Mouse (Mus musculus): ENCODE measurements around the gene Arhgef28. TPM values are rescaled to one million over a fixed set of nuclear protein-coding genes. Genes with fewer than 3 reads are reported as not detected.

The Arhgef28 gene
- polyA plus RNA-seq, 1 experiment from 2014 or later: 0.74 TPM

GRCm38 (mm10) chr13:97990939-97991338 lies 215.3 kb downstream of the Arhgef28 start:
- TF ChIP-seq CTCF (IDR thresholded peaks at IDR 0.05; ENCODE audit: low read depth) (no peak), EP300 (IDR thresholded peaks at IDR 0.05; ENCODE audit: low read depth) (no peak)
- no peak overlapping the region for H3K27ac ChIP-seq (ENCODE audit: low read depth)
- H3K36me3 ChIP-seq (replicated peaks; ENCODE audit: insufficient read depth, low read length): no peaks in the 10 kb centered on the region
- no peak for DNase-seq
- no peak for ATAC-seq
- no peak overlapping the region for H3K4me2 ChIP-seq (ENCODE audit: low read depth, low read length)
- 56% methylated on average over 8 of the region's 8 CpGs for WGBS (ENCODE audit: insufficient replicate concordance)
- no peaks in the 10 kb centered on the region for H3K9me3 ChIP-seq (ENCODE audit: low read length)
- no peak overlapping the region for H3K4me3 ChIP-seq (ENCODE audit: low read depth, low read length)
- no peak overlapping the region for H3K9ac ChIP-seq (replicated peaks)
- no peaks in the 10 kb centered on the region for H3K4me1 ChIP-seq (ENCODE audit: insufficient read depth)
- H3K27me3 ChIP-seq (ENCODE audit: insufficient read depth, low read length): no peaks in the 10 kb centered on the region

GRCm38 (mm10) chr13:97988796-97989195 lies 217.4 kb downstream of the Arhgef28 start:
- DNase-seq (no peak), ATAC-seq (no peak)
- H3K27me3 ChIP-seq (ENCODE audit: insufficient read depth, low read length): no peaks in the 10 kb centered on the region
- H3K4me2 ChIP-seq (ENCODE audit: low read depth, low read length): no peak overlapping the region
- no peak overlapping the region for H3K27ac ChIP-seq (ENCODE audit: low read depth)
- TF ChIP-seq CTCF (IDR thresholded peaks at IDR 0.05; ENCODE audit: low read depth) (no peak), EP300 (IDR thresholded peaks at IDR 0.05; ENCODE audit: low read depth) (no peak)
- H3K9me3 ChIP-seq (ENCODE audit: low read length): no peaks in the 10 kb centered on the region
- no peaks in the 10 kb centered on the region for H3K36me3 ChIP-seq (replicated peaks; ENCODE audit: insufficient read depth, low read length)
- 73% methylated on average over 6 of the region's 6 CpGs for WGBS (ENCODE audit: insufficient replicate concordance)
- no peak overlapping the region for H3K9ac ChIP-seq (replicated peaks)
- no peaks in the 10 kb centered on the region for H3K4me1 ChIP-seq (ENCODE audit: insufficient read depth)
- H3K4me3 ChIP-seq (ENCODE audit: low read depth, low read length): no peak overlapping the region

GRCm38 (mm10) chr13:97986691-97987090 lies 219.5 kb downstream of the Arhgef28 start:
- DNase-seq (no peak), ATAC-seq (no peak)
- Histone ChIP-seq H3K27ac (ENCODE audit: low read depth) (no peak overlapping the region), H3K4me2 (ENCODE audit: low read depth, low read length) (no peak overlapping the region), H3K27me3 (ENCODE audit: insufficient read depth, low read length) (no peaks in the 10 kb centered on the region), H3K9me3 (ENCODE audit: low read length) (no peaks in the 10 kb centered on the region), H3K4me3 (ENCODE audit: low read depth, low read length) (no peak overlapping the region), H3K4me1 (ENCODE audit: insufficient read depth) (no peaks in the 10 kb centered on the region; the same call in 1 of the 2 replicates), H3K9ac (replicated peaks) (no peak overlapping the region), H3K36me3 (replicated peaks; ENCODE audit: insufficient read depth, low read length) (no peaks in the 10 kb centered on the region)
- WGBS (ENCODE audit: insufficient replicate concordance): 75% methylated on average over 6 of the region's 6 CpGs
- TF ChIP-seq CTCF (IDR thresholded peaks at IDR 0.05; ENCODE audit: low read depth) (no peak), EP300 (IDR thresholded peaks at IDR 0.05; ENCODE audit: low read depth) (no peak)

GRCm38 (mm10) chr13:97977104-97977503 lies 229.1 kb downstream of the Arhgef28 start:
- ATAC-seq: no peak
- no peak for TF ChIP-seq EP300 (IDR thresholded peaks at IDR 0.05; ENCODE audit: low read depth)
- H3K4me2 ChIP-seq (ENCODE audit: low read depth, low read length): no peak overlapping the region
- H3K36me3 ChIP-seq (replicated peaks; ENCODE audit: insufficient read depth, low read length): no peaks in the 10 kb centered on the region
- H3K9me3 ChIP-seq (ENCODE audit: low read length): no peaks in the 10 kb centered on the region
- H3K27ac ChIP-seq (ENCODE audit: low read depth): no peak overlapping the region
- H3K9ac ChIP-seq (replicated peaks): no peak overlapping the region
- no peaks in the 10 kb centered on the region for H3K27me3 ChIP-seq (ENCODE audit: insufficient read depth, low read length)
- no peak for DNase-seq
- WGBS (ENCODE audit: insufficient replicate concordance): 60% methylated on average over 9 of the region's 9 CpGs
- no peaks in the 10 kb centered on the region; the same call in 1 of the 2 replicates for H3K4me1 ChIP-seq (ENCODE audit: insufficient read depth)
- H3K4me3 ChIP-seq (ENCODE audit: low read depth, low read length): no peak overlapping the region

- Histone ChIP-seq H3K9me3 (ENCODE audit: low read length) (no peaks in the 10 kb centered on the region), H3K4me2 (ENCODE audit: low read depth, low read length) (no peak overlapping the region), H3K4me3 (ENCODE audit: low read depth, low read length) (no peak overlapping the region), H3K9ac (replicated peaks) (no peak overlapping the region), H3K4me1 (ENCODE audit: insufficient read depth) (no peaks in the 10 kb centered on the region; the same call in 1 of the 2 replicates), H3K36me3 (replicated peaks; ENCODE audit: insufficient read depth, low read length) (no peaks in the 10 kb centered on the region), H3K27me3 (ENCODE audit: insufficient read depth, low read length) (no peaks in the 10 kb centered on the region), H3K27ac (ENCODE audit: low read depth) (no peak overlapping the region)
- DNase-seq: no peak
- 67% methylated on average over 2 of the region's 2 CpGs for WGBS (ENCODE audit: insufficient replicate concordance)
- TF ChIP-seq CTCF (IDR thresholded peaks at IDR 0.05; ENCODE audit: low read depth) (no peak), EP300 (IDR thresholded peaks at IDR 0.05; ENCODE audit: low read depth) (no peak)
- no peak for ATAC-seq
Measured at GRCm38 (mm10) chr13:97976642-97977041, 229.6 kb downstream of the Arhgef28 start.

- WGBS (ENCODE audit: insufficient replicate concordance): 48% methylated on average over 6 of the region's 6 CpGs
- no peak for TF ChIP-seq EP300 (IDR thresholded peaks at IDR 0.05; ENCODE audit: low read depth)
- TF ChIP-seq CTCF (IDR thresholded peaks at IDR 0.05; ENCODE audit: low read depth): no peak
- no peak overlapping the region for H3K9ac ChIP-seq (replicated peaks)
- H3K27ac ChIP-seq (ENCODE audit: low read depth): no peak overlapping the region
- H3K4me1 ChIP-seq (ENCODE audit: insufficient read depth): no peaks in the 10 kb centered on the region
- no peaks in the 10 kb centered on the region for H3K9me3 ChIP-seq (ENCODE audit: low read length)
- H3K4me3 ChIP-seq (ENCODE audit: low read depth, low read length): no peak overlapping the region
- no peak overlapping the region for H3K4me2 ChIP-seq (ENCODE audit: low read depth, low read length)
- no peaks in the 10 kb centered on the region for H3K27me3 ChIP-seq (ENCODE audit: insufficient read depth, low read length)
- DNase-seq (no peak), ATAC-seq (no peak)
- no peaks in the 10 kb centered on the region for H3K36me3 ChIP-seq (replicated peaks; ENCODE audit: insufficient read depth, low read length)
Measured at GRCm38 (mm10) chr13:97974532-97975194, 231.6 kb downstream of the Arhgef28 start.
